Mouse (Mus musculus) cerebellum, postnatal 10 days (tissue): Measurements from ENCODE around the gene Anks6.
A peak's percentile ranks its signal among the peaks of the same experiment; 100 is the strongest.

Source experiments
- DNase-seq, 2 experiments: peaks; one replicate each; pipeline ENCODE4 v3.0.0; 2021; ENCODE audit warnings: mixed read lengths in 2 of 2

The Anks6 gene

GRCm38 (mm10) chr4:46988824-46989223, 68.4 kb downstream of the Anks6 start:
- DNase-seq = peak; percentile 62 to 70

GRCm38 (mm10) chr4:46988257-46988656, 69.0 kb downstream of the Anks6 start:
- peak; percentile 49 to 54 for DNase-seq

- no peak for DNase-seq
Observed at GRCm38 (mm10) chr4:46987809-46988208, 69.4 kb downstream of the Anks6 start.

GRCm38 (mm10) chr4:46986054-46986453, 71.2 kb downstream of the Anks6 start:
- peak; percentile 68 to 72 for DNase-seq

- DNase-seq = no peak
Observed at GRCm38 (mm10) chr4:46982912-46983311, 74.3 kb downstream of the Anks6 start.

- DNase-seq = peak in 1 of 2 experiments; percentile 55
Observed at GRCm38 (mm10) chr4:46982094-46982493, 75.1 kb downstream of the Anks6 start.

- DNase-seq = no peak
Observed at GRCm38 (mm10) chr4:46978371-46978770, 78.9 kb downstream of the Anks6 start.

- DNase-seq = peak in 1 of 2 experiments; percentile 53
Observed at GRCm38 (mm10) chr4:46977161-46977560, 80.1 kb downstream of the Anks6 start.

- DNase-seq = peak; percentile 89 to 92
Observed at GRCm38 (mm10) chr4:46976671-46977071, 80.6 kb downstream of the Anks6 start.

- DNase-seq = no peak
Observed at GRCm38 (mm10) chr4:46973322-46973721, 83.9 kb downstream of the Anks6 start.

- no peak for DNase-seq
Observed at GRCm38 (mm10) chr4:46967981-46968380, 89.2 kb downstream of the Anks6 start.

GRCm38 (mm10) chr4:46966551-46966950, 90.7 kb downstream of the Anks6 start:
- peak; percentile 77 to 79 for DNase-seq
